Mouse (Mus musculus) heart, postnatal 14 days (tissue): Measurements from ENCODE around the gene Osbp. TPM values are rescaled to one million over a fixed set of nuclear protein-coding genes. Genes with fewer than 3 reads are reported as not detected.

Source experiments
- DNase-seq, 2 experiments: peaks; one replicate each; pipeline ENCODE4 v3.0.0; 2021 to 2022
- intact Hi-C: fragments of 180-260 bp; cut with DNase I; formaldehyde crosslinking; loops from one replicate; pipeline ENCODE4 v1.15.1; 2025
- microRNA-seq, 2 experiments: library from miRNA; unstranded; fragments of <30 nt; microRNA quantifications; one replicate each; pipeline ENCODE4 v1.2.0; 2021 to 2022
- total RNA-seq, 2 experiments: library from RNA; stranded (reverse); gene quantifications; 2 replicates each; pipeline ENCODE4 v1.2.3; 2021

Osbp gene
- total RNA-seq, 2 experiments from 2014 or later: 81.3 to 85.1 TPM

- DNase-seq: peak; percentile 71 to 75
- intact Hi-C loops: loop anchor here (2.0 to 5.0 kb wide), 4 partner anchors 43 to 231 kb away; partner anchors contain the start of genes Patl1 and Stx3
Observed at GRCm38 (mm10) chr19:12009501-12010280, 44.0 kb downstream of the Osbp start.

DNA sequence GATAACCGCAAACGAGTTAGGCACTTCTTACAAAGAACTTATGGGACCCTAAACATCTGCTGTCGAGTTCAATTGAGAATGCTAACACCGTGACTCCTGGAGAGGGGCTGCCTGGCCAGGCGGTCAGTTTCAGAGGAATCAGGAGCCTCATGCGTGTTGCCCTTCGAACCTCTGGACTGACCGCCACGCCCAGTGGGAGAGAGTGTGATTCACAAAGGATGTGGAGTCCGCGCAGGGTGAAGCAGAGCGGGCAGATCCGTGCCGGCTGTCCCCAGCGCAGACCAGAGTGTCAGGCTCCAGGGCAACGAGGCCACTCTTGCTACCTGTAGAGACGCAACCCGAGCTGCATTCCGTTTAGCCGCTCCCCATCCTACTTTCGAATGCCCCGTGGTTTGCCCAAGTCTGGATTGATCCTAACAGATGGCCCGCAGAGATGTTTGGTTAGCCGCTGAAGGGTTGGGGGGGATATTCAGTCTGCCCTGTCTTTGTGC is 44.6 kb downstream of the Osbp start:
- peak; percentile 58 to 64 for DNase-seq
- intact Hi-C loops: no loop called here

- peak; percentile 68 to 73 for DNase-seq
- intact Hi-C loops: no loop called here
Observed at GRCm38 (mm10) chr19:12010916-12011559, 45.3 kb downstream of the Osbp start.

DNA sequence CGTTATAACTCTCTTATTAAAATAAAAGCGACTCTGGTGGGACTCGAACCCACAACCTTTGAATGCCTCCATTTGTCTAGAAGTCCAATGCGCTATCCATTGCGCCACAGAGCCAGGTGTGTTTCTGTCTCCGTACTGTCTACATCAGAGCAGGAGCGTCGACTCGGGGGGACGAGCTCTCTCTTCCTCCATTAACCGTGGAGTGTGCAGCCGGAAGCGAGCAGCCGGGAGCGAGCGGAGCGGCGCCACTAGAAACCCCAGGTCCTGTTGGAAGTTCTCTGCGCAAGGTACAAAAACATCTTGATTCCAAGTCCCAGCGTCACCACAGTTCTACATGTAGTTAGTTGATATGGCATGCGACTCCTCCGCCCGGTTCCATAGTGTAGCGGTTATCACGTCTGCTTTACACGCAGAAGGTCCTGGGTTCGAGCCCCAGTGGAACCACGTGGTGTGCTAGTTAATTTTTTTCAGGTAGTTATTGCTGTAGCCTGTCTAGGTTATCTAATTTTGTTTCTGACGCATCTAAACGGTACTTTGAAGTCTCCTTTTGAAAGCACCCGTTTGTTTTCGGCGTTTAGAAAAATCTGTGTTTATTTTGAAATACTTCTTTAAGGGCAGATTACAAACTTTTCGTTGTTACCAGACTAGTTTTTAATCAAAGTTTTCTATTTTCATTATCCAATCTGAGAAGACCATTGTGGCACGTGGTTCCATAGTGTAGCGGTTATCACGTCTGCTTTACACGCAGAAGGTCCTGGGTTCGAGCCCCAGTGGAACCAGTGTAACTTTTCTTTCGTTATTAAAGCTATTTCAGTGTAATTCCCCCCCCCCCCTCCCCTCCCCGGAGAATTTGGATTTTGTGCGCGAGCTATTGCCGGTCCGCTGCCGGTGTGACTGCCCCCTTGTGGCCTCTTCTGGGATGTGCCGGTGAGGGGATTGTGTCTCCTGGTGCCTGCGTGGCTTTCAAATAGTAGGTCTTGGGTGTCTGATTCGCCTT is 46.1 kb downstream of the Osbp start:
- intact Hi-C loops: no loop called here
- DNase-seq: peak; percentile 89 to 92

DNA sequence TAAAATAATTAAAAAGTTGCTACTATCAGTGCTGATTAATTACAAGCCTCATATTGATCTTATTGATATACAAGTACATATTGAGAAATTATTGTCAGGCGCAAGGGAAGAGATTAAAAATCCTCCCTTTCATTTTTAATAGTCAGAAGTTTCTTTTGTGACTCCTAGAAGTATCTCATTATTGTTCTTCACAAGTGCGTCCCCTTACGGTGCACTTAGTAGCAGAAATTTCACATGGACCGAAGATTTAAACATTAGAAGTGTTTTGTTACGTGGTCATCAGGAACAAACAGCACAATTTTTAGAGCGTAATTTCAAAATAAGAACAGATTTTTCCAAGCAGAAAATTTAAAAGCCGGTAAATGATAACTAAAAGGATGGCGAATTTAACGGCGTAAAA is 46.9 kb downstream of the Osbp start:
- no peak for DNase-seq
- intact Hi-C loops: no loop called here

GRCm38 (mm10) chr19:12013228-12013627 is 47.5 kb downstream of the Osbp start:
- DNase-seq: peak; percentile 36 to 52
- intact Hi-C loops: no loop called here

DNA sequence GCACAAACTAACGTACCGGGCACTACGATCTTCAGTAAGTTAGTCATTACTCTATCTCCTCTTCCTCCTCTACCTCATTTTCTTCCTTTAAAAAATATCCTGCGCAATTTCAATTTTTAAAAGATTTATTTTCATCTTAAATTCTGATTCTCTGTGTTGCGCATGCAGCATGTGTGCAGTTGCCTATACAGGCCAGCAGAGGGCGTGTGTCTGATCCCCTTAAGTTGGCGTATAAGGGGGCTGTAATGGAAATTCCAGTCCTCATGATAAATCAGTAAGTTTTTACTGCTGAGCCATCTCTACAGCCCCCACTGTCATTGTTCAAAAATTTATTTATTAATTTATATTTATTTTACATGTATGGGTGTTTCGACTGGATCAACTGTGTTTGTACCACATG is 50.0 kb downstream of the Osbp start:
- intact Hi-C loops: no loop called here
- DNase-seq: no peak

DNA sequence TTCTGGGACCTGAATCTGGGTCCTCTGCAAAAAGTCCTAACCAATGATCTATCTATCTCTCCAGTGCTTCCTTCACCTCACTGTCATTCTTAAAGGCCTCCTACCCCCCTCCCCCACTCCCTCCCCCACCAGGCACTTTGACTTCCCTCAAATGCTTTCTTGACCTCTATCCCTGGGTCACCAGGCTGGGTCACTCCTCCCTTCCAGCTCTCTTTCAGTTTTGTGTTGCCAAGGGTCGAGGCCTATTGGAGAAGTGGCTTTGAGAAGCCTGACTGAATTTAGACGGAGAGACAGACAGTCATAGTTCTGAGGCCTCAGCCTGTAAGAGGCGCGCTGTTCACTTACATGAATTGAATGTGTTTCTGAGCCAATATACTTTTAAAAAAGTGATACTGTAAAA is 50.5 kb downstream of the Osbp start:
- intact Hi-C loops: no loop called here
- no peak for DNase-seq

GRCm38 (mm10) chr19:12024149-12024548 is 58.4 kb downstream of the Osbp start:
- intact Hi-C loops: no loop called here
- no peak for DNase-seq

DNA sequence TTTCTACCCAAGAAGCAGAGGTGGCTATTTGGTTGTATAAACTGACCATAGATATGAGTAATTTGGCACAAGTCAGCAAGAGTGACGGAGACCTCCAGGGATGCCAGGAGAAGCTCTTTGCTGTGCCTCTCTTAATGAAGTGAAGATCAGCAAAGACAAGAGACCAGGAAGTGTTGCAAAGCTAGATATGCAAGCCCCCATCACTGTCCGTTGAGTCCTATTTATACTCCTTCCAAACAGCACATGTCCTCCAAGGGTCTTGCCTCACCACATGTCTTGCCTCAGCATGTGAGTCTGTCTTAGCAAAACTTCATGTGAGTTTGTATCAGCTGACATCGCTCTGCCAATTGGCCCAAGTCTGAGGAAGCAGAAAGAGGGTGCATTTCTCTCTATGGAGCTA is 59.6 kb downstream of the Osbp start:
- intact Hi-C loops: no loop called here
- DNase-seq: no peak

DNA sequence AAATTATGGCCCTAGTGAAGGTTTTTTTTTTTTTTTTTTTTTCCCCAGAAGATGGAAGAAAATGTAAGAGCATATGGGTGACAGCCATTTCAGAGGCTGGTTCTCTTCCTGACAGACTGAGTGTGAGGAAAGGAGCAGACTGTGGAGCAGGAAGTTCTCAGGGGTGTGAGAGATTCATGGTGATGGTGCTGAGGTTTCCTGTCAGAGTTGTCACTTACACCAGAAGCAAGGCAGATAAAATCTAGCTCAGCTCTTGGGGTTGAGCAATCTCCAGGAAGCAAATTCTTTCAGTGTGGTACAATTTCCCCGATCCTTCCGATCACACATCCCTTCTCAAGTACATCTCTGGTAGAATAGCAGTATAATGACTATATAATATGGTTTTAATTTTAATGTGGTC is 60.9 kb downstream of the Osbp start:
- intact Hi-C loops: no loop called here
- no peak for DNase-seq

GRCm38 (mm10) chr19:12037727-12038126 is 72.0 kb downstream of the Osbp start:
- DNase-seq: no peak
- intact Hi-C loops: no loop called here

GRCm38 (mm10) chr19:12041217-12041616 is 75.5 kb downstream of the Osbp start, which contains the start of gene Olfr1423:
Gene Olfr1423 (minus strand): TSS chr19:12041317.
- intact Hi-C loops: no loop called here
- no peak for DNase-seq

DNA sequence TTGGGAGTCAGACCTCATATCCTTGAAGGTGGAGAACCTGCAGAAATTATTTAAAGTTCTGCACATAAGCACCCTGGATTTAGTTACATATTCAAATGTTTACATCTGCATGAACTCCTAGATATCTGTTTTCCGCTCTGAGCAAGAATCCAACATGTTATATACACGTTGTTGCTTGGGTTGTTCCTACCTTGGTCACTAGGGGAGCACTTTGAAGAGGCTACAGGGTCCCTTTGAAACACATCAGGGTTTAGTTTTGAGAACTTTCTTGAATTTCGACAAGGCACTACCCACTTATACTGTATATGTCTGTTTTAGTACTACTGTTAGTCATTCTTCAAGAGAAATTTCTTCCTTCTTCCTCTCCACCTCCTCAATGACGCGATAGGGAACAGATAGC is 77.4 kb downstream of the Osbp start:
- DNase-seq: no peak
- intact Hi-C loops: no loop called here

Small RNA genes lying within 50 kb of the gene (microRNA-seq; reads per million reads assigned to microRNA genes)
- 1.3 to 4.6 reads per million in 2 experiments for gene Mir6994

Other genes starting within 250 kb of the Osbp start
- gene Gif, start 218.4 kb upstream of the Osbp start, total RNA-seq: not detected
- 100 to 1,000 TPM in 1 of 2 experiments, 10 to 100 TPM in 1; 90.2 to 101 TPM for gene Mrpl16, start 195.6 kb upstream of the Osbp start, total RNA-seq
- 1 to 10 TPM; 7.7 to 8.4 TPM for gene Stx3, start 146.5 kb upstream of the Osbp start, total RNA-seq
- not detected for gene Olfr1417, start 126.7 kb upstream of the Osbp start, total RNA-seq
- gene Olfr1418, start 104.9 kb upstream of the Osbp start, total RNA-seq: not detected
- not detected for gene Olfr1419, start 90.8 kb upstream of the Osbp start, total RNA-seq
- not detected for gene Olfr1420, start 79.4 kb upstream of the Osbp start, total RNA-seq
- gene Patl1, start 53.5 kb upstream of the Osbp start, total RNA-seq: 10 to 100 TPM; 26.2 to 28.2 TPM
- not detected for gene Olfr1423, start 75.4 kb downstream of the Osbp start, total RNA-seq
- not detected for gene Olfr1424, start 96.7 kb downstream of the Osbp start, total RNA-seq
- not detected for gene Olfr1425, start 111.8 kb downstream of the Osbp start, total RNA-seq
- gene Olfr1426, start 126.1 kb downstream of the Osbp start, total RNA-seq: not detected
- gene Olfr1427, start 137.4 kb downstream of the Osbp start, total RNA-seq: not detected
- not detected for gene Olfr1428, start 150.0 kb downstream of the Osbp start, total RNA-seq
- gene Olfr76, start 157.3 kb downstream of the Osbp start, total RNA-seq: not detected
- not detected for gene Olfr1555-ps1, start 204.2 kb downstream of the Osbp start, total RNA-seq
- gene Olfr1431, start 234.7 kb downstream of the Osbp start, total RNA-seq: not detected